Mouse (Mus musculus): Measurements from ENCODE around the gene F830045P16Rik.
A peak's percentile ranks its signal among the peaks of the same experiment; 100 is the strongest.
"Not testable (repeated sequence)": the region's sequence is repeated elsewhere in the genome, so short reads cannot be mapped to it uniquely, and the experiment has no call there.

F830045P16Rik gene

DNA sequence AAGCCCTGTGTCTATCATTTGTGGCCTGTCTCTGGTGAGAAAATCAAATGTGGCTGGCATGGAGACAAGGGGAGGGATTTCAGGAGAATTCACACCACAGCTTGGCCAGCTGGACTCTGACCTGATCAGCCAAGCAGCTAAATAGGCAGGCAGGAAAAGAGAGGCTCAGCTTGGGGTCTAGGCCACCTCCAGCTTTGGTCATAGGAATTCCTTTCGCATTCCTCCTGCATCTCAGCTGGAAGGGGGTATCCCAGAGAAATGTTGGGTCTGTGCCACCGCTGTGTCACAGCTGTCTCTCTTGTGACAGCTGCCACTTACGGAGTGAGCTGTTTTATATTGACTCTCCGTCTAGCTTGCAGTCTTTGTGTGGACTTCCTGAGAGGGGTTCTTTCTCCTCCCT lies 8.0 kb upstream of the F830045P16Rik start:
- DNase-seq = no peak

DNA sequence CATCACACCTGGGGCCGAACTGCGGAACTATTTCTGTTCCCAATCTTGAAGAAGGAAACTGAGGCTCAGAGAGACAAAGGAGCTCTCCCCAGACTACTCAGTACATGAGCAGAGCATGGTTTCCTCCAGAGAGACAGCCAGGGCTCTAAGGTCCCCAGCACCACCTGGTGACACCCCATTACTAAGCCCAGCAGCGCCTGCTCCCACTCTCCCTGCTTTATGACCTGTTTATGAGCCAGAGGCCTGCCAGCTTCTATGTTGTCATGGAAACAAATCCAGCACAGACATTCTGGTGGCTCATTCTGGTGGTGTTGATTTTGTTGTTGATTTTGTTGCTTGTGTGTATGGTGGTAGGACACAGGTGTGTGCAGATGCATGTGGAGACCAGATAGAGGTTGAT lies 3.6 kb upstream of the F830045P16Rik start:
- no peak for DNase-seq

DNA sequence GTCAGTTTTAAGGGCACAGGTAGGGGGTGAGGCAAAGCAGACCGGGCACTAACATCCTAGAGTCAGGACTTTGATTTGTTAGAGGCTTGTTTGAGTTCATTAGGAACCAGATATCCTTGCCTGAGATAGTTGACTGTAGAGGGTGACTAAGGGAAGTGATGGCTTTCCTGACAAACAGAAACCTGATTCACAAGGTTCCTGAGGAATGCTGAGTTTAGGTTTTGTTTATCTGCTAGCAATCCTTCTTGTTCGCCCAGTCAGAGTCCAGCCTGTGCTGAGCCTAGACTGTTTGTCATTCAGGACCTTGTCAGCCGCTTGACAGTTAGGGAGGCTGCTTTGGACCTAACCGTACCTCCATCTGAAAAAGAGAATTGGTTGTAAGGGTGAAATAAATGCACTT lies 2.8 kb upstream of the F830045P16Rik start:
- DNase-seq = no peak

- no peak for DNase-seq
Measured at GRCm38 (mm10) chr2:129537926-129538325, 1.5 kb upstream of the F830045P16Rik start.

DNA sequence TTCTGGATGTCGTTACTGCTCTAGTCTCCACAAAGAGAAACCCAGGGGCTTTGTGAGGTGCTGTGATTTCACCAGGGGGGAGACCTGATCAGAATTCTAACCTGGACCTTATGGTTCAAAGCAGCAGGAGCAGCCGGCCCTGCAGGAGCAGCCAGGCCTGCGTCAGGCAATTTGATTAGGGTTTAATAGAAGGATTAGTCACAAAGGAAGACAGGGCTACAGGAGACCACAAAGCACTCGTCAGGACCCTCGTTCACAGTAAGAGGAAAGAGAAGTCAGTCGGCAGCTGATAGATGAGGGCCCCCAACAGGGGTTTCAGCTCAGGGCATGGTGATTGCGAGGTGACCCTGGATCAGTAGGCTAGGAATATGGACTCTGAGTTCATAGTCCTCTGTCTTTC lies 958 bp upstream of the F830045P16Rik start:
- DNase-seq = no peak

GRCm38 (mm10) chr2:129536926-129537325 lies 524 bp upstream of the F830045P16Rik start:
- no peak for DNase-seq

DNA sequence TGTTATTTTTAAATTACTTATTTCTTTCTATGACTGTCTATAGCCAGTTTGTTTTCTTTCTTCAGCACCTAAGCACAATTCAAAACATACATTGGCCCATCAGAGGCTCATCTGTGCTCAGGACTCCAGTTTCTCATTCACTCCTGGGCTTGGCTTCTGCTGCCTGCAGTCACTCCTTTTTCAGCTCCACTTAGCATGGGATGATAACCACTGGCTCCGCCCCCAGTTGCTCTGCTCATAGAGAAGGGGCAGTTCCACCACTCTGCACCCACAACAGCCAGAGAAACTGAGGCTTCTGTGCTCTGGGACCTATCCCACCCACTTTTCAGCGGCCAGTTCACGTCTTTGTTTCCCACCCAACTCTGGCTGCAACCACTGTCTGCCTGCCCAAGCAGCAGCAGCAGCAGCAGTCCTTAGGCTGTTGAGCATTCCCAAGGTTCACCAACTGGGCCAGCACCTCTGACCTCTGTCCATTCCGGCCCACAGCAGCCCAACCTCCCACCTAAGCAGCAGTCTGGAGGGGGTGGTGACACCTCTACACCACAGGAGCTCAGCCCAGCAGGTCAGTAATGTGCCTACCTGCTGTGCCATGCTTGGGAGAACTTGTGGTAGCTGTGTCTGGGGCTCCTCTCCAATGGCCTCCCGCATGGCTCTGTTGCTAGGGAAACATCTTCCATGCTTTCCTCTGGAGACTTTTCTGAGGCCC lies 1.4 kb downstream of the F830045P16Rik start:
- DNase-seq = no peak

GRCm38 (mm10) chr2:129531890-129532289 lies 4.5 kb downstream of the F830045P16Rik start:
- DNase-seq = no peak

GRCm38 (mm10) chr2:129531102-129531501 lies 5.3 kb downstream of the F830045P16Rik start:
- no peak for DNase-seq

GRCm38 (mm10) chr2:129529297-129530209 lies 6.8 kb downstream of the F830045P16Rik start:
- no peak for DNase-seq

GRCm38 (mm10) chr2:129527916-129528315 lies 8.5 kb downstream of the F830045P16Rik start:
- no peak for DNase-seq

- DNase-seq = no peak
Measured at GRCm38 (mm10) chr2:129526322-129526721, 10.1 kb downstream of the F830045P16Rik start.

DNA sequence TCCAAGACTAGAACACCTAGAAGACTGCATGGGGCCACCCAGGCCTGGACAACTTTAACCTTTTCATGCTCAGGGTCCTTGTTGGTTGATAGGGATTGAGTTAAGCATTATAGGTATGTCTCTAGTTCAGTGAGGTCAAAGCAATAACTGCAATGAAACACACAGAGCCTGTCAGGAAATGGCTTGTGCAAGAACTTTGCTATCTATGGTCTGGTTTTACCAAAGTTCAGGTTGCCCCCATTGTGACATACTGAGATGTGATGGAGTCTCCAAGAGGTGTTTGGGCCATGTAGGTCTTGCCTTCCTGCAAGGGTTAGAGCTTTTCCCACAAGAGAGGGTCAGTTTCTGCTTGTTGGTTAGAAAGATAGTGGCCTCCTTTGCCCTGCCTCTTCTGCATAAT lies 10.8 kb downstream of the F830045P16Rik start:
- DNase-seq = no peak

GRCm38 (mm10) chr2:129518526-129518925 lies 17.9 kb downstream of the F830045P16Rik start:
- no peak for DNase-seq

- peak; percentile 48 to 54 for DNase-seq
Measured at GRCm38 (mm10) chr2:129514923-129515920, 21.2 kb downstream of the F830045P16Rik start.

DNA sequence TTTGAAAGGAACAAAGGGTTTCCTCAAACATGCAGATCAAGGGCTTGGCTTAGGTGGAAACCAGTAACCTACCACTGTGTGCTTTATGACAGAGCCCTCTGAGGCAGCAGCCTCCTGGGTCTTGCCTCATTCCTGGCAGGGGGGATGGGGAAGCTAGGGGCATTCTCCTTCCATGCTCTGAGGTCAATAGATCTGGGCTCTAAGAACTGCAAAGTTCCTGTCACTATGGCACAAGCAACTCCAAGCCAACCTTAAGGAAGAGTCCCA lies 22.1 kb downstream of the F830045P16Rik start:
- peak; percentile 19 to 23 for DNase-seq

- DNase-seq = peak; percentile 24 to 33
Measured at GRCm38 (mm10) chr2:129513546-129514400, 22.6 kb downstream of the F830045P16Rik start.

- DNase-seq = not testable (repeated sequence)
Measured at GRCm38 (mm10) chr2:129512147-129512546, 24.3 kb downstream of the F830045P16Rik start.

GRCm38 (mm10) chr2:129502641-129503040 lies 33.8 kb downstream of the F830045P16Rik start:
- DNase-seq = peak; percentile 70 to 77

DNA sequence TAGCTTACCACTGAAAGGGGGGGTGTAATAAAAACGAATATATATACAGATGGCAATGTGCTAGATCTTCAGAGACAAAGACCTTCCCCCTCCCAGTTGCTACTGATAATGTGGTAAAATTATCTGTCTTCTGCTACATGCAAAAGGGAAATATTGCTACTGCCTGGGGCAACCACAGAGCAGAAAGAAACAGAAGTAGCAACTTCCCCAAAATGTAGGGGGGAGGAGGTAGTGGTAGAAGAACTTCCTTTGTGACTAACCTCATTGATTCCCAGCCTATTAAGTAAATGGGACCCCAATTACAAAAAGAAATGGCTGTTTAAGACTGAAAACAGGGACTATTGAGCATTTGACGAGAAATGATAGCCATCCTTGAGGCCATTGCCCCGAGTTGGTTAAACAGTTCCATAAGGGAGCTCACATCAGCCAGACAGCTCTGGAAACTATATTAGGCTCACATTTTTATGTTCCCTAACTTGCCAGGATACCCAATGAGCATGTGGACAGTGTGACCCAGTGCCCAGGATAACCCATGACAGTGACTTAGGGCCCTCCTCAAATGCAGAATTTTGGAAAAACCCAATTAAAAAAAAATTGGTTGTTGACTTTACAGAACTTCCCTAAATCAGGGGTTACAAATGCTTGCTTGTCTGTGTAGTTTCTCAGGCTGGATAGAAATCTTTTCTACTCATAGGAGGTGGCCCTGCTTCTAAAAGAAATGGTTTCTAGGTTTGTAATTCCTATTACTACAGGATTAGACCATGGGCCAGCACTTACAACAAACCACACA lies 46.7 kb downstream of the F830045P16Rik start:
- DNase-seq = peak; percentile 57 to 69

DNA sequence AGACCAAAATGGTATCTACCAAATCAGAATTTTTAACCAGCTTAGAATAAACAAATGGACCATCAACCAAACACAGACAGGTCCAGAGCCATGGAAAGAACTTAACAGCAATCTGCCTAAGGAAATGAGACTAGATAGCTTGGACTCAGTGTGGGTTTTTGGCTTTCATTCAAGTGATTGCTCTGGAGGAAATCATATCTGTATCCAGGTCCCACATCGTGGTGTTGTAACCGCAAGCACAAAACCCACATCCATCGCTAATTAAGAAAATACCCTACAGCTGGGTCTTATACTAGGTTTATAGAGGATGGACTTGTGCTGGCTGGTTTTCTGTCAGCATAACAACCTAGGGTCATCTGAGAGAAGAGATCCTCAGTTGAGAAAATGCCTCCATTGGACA lies 53.3 kb downstream of the F830045P16Rik start:
- DNase-seq = no peak

All from B cell, adult 2 months (primary cell).